Mouse (Mus musculus): ENCODE data around the gene Msh2. TPM values are rescaled to one million over a fixed set of nuclear protein-coding genes. Genes with fewer than 3 reads are reported as not detected.

Msh2 gene
- 26.1 TPM for polyA plus RNA-seq (2014; fragmentation: Illumina TruSeq; extraction: RNeasy Lipid Tissue Mini Kit (QIAGEN cat#74804); ENCODE audit: low read depth, low replicate concordance)

GRCm38 (mm10) chr17:87671890-87672660 lies at the start of gene Msh2:
Msh2 (plus strand) TSS chr17:87672330.

Other genes starting within 250 kb of the Msh2 start
- not detected for gene Stpg4, start 244.6 kb upstream of the Msh2 start, polyA plus RNA-seq (2014; fragmentation: Illumina TruSeq; extraction: RNeasy Lipid Tissue Mini Kit (QIAGEN cat#74804); ENCODE audit: low read depth, low replicate concordance)
- gene Calm2, start 225.4 kb upstream of the Msh2 start, polyA plus RNA-seq (2014; fragmentation: Illumina TruSeq; extraction: RNeasy Lipid Tissue Mini Kit (QIAGEN cat#74804); ENCODE audit: low read depth, low replicate concordance), result 947 TPM
- gene Epcam, start 36.4 kb upstream of the Msh2 start, polyA plus RNA-seq (2014; fragmentation: Illumina TruSeq; extraction: RNeasy Lipid Tissue Mini Kit (QIAGEN cat#74804); ENCODE audit: low read depth, low replicate concordance), result 141 TPM
- gene Kcnk12, start 125.7 kb downstream of the Msh2 start, polyA plus RNA-seq (2014; fragmentation: Illumina TruSeq; extraction: RNeasy Lipid Tissue Mini Kit (QIAGEN cat#74804); ENCODE audit: low read depth, low replicate concordance), result not detected
- gene Rpl36-ps4, start 248.6 kb downstream of the Msh2 start, polyA plus RNA-seq (2014; fragmentation: Illumina TruSeq; extraction: RNeasy Lipid Tissue Mini Kit (QIAGEN cat#74804); ENCODE audit: low read depth, low replicate concordance), result not detected

Data from kidney, adult 10 weeks (tissue).